Mouse (Mus musculus): Measurements from ENCODE around the gene Fezf2. TPM values are rescaled to one million over a fixed set of nuclear protein-coding genes. Genes with fewer than 3 reads are reported as not detected.

Gene Fezf2
- not detected in 2 replicates for polyA plus RNA-seq (2012; rRNA removed)

GRCm38 (mm10) chr14:12348089-12348488, at the start of gene Fezf2:
TSS of gene Fezf2 (minus strand) at chr14:12348189.

Other genes with a start within 250 kb of the Fezf2 start
- gene Gm49355, start 64.2 kb downstream of the Fezf2 start, polyA plus RNA-seq (2012; rRNA removed): 0.03 and 0.06 TPM in 2 replicates
- 2.4 and 2.6 TPM in 2 replicates for gene 3830406C13Rik, start 64.0 kb downstream of the Fezf2 start, polyA plus RNA-seq (2012; rRNA removed)